Mouse (Mus musculus) hindbrain, embryonic 13.5 days (tissue): ENCODE results near the gene Smim20. TPM values are rescaled to one million over a fixed set of nuclear protein-coding genes. Genes with fewer than 3 reads are reported as not detected.

ENCODE experiments used
- ATAC-seq: fragments of 200-750 bp; cut with Nextera tagmentation; 2 replicates; pipeline ENCODE4 v1.8.0; 2017; ENCODE audit warnings: moderate TSS enrichment; ENCODE audit not compliant: low FRiP score
- H3K27ac ChIP-seq: fragments of 300-500 bp; sonication (generic); 2 replicates; pipeline ENCODE4 v1.5.1; 2015; ENCODE audit warnings: inconsistent platforms, mild to moderate bottlenecking, moderate library complexity
- H3K27me3 ChIP-seq: fragments of 300-500 bp; sonication (generic); 2 replicates; pipeline ENCODE4 v1.6.1; 2015; ENCODE audit warnings: mild to moderate bottlenecking, inconsistent platforms
- H3K36me3 ChIP-seq: fragments of 300-500 bp; sonication (generic); 2 replicates; pipeline ENCODE4 v1.6.1; 2015; ENCODE audit warnings: mild to moderate bottlenecking, inconsistent platforms
- H3K4me1 ChIP-seq: fragments of 300-500 bp; sonication (generic); replicated peaks from 2 replicates; pipeline ENCODE4 v1.6.1; 2015; ENCODE audit warnings: inconsistent platforms
- H3K4me2 ChIP-seq: fragments of 300-500 bp; sonication (generic); 2 replicates; pipeline ENCODE4 v1.6.1; 2015; ENCODE audit warnings: inconsistent platforms, mild to moderate bottlenecking, moderate library complexity
- H3K4me3 ChIP-seq: fragments of 300-500 bp; sonication (generic); 2 replicates; pipeline ENCODE4 v1.5.1; 2015; ENCODE audit warnings: mild to moderate bottlenecking, inconsistent platforms
- H3K9ac ChIP-seq: fragments of 300-500 bp; sonication (generic); 2 replicates; pipeline ENCODE4 v1.6.1; 2015; ENCODE audit warnings: mild to moderate bottlenecking, inconsistent platforms
- H3K9me3 ChIP-seq: fragments of 300-500 bp; sonication (generic); 2 replicates; pipeline ENCODE4 v1.6.1; 2016; ENCODE audit warnings: inconsistent platforms
- WGBS: fragments of 180-500 bp; shearing (Covaris S2); methylation state at CpG from one replicate; pipeline ENCODE4 v1.1.7; 2015; 5-methylcytosine and 5-hydroxymethylcytosine counted together
- polyA plus RNA-seq: library from polyadenylated mRNA; unstranded; fragments of >200 nt; fragmentation: Nextera tagmentation; extraction: Ambion mirVana; gene quantifications from 2 replicates; pipeline ENCODE4 v1.2.1, GENCODE M21; 2015

Smim20 gene
- polyA plus RNA-seq, 1 experiment from 2014 or later, result 76.6 TPM

GRCm38 (mm10) chr5:53317885-53318466, 51.1 kb downstream of the Smim20 start:
- Histone ChIP-seq H3K9ac (no peak overlapping the region), H3K27ac (no peak overlapping the region), H3K4me3 (no peak overlapping the region), H3K4me1 (no peaks in the 10 kb centered on the region), H3K9me3 (no peaks in the 10 kb centered on the region), H3K27me3 (no peaks in the 10 kb centered on the region), H3K36me3 (no peaks in the 10 kb centered on the region), H3K4me2 (no peak overlapping the region)
- 87% methylated on average over 7 of the region's 7 CpGs for WGBS
- no peak for ATAC-seq

GRCm38 (mm10) chr5:53320331-53320730, 53.4 kb downstream of the Smim20 start:
- no peaks in the 10 kb centered on the region for H3K36me3 ChIP-seq
- no peaks in the 10 kb centered on the region for H3K9me3 ChIP-seq
- peaks cover 15% of the 10 kb centered on the region; the same call in 1 of the 2 replicates for H3K4me1 ChIP-seq
- H3K4me2 ChIP-seq, result no peak overlapping the region
- H3K9ac ChIP-seq, result no peak overlapping the region
- H3K4me3 ChIP-seq, result no peak overlapping the region
- no peak for ATAC-seq
- 0 out of 2 replicates have a peak, but pooled peaks cover 4% of the 10 kb centered on the region for H3K27me3 ChIP-seq
- H3K27ac ChIP-seq, result no peak overlapping the region
- 46% methylated on average over 3 of the region's 3 CpGs for WGBS

GRCm38 (mm10) chr5:53321901-53322300, 55.0 kb downstream of the Smim20 start:
- H3K9ac ChIP-seq, result no peak overlapping the region
- H3K27me3 ChIP-seq, result 0 out of 2 replicates have a peak, but pooled peaks cover 4% of the 10 kb centered on the region
- 96% methylated on average over 9 of the region's 9 CpGs for WGBS
- peaks cover 28% of the 10 kb centered on the region for H3K4me1 ChIP-seq
- H3K9me3 ChIP-seq, result no peaks in the 10 kb centered on the region
- no peaks in the 10 kb centered on the region for H3K36me3 ChIP-seq
- H3K4me3 ChIP-seq, result no peak overlapping the region
- no peak overlapping the region for H3K27ac ChIP-seq
- no peak for ATAC-seq
- H3K4me2 ChIP-seq, result no peak overlapping the region

DNA sequence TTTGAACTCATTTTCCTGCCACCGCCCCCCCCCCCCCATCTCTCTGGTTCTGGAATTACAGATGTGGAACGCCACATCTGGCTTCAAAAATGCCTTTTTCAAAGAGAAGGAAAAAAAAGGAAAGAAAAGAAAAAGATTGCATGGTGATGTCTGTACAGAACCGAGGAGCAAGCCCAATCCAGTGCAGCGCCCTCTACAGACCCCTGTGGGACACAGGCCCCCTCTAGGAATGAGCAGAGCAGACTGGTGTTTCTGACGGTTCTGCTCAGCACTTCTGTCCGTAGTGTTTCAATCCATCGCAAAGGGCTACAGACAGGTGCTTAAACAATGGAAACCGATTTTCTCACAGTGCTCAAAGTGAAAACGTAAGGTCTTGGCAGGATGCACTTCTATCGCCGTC, 55.6 kb downstream of the Smim20 start:
- Histone ChIP-seq H3K4me3 (no peak overlapping the region), H3K4me1 (peaks cover 28% of the 10 kb centered on the region), H3K4me2 (no peak overlapping the region), H3K27ac (no peak overlapping the region), H3K9me3 (no peaks in the 10 kb centered on the region), H3K36me3 (no peaks in the 10 kb centered on the region), H3K9ac (no peak overlapping the region), H3K27me3 (0 out of 2 replicates have a peak, but pooled peaks cover 6% of the 10 kb centered on the region)
- ATAC-seq, result no peak
- 86% methylated on average over 11 of the region's 11 CpGs for WGBS

- Histone ChIP-seq H3K4me2 (no peak overlapping the region), H3K9ac (no peak overlapping the region), H3K4me3 (no peak overlapping the region), H3K36me3 (no peaks in the 10 kb centered on the region), H3K9me3 (no peaks in the 10 kb centered on the region), H3K27ac (no peak overlapping the region), H3K27me3 (0 out of 2 replicates have a peak, but pooled peaks cover 7% of the 10 kb centered on the region), H3K4me1 (peaks cover 28% of the 10 kb centered on the region)
- WGBS, result 72% methylated on average over 7 of the region's 7 CpGs
- ATAC-seq, result no peak
Observed at GRCm38 (mm10) chr5:53323121-53323520, 56.2 kb downstream of the Smim20 start.

DNA sequence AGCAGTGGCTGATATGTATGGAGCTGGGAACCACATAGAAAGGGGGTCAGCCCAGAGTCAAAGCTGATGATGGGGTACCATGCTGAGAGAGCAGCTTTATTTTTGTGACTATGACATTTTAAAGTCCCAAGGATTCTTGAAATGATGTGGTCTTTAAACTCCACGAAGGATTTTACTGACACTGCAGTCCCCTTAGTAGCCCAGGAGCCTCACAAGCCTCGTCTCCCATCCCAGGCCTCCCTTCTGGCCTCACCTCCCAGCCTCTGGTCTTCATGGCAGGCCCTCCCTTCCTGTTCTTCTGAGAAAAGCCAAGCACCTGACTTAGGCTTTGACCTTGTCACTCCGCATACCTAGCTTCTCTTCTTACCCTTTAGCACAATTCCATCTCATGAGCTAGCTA, 57.4 kb downstream of the Smim20 start:
- 71% methylated on average over 3 of the region's 3 CpGs for WGBS
- H3K4me1 ChIP-seq, result peaks cover 28% of the 10 kb centered on the region
- ATAC-seq, result no peak

DNA sequence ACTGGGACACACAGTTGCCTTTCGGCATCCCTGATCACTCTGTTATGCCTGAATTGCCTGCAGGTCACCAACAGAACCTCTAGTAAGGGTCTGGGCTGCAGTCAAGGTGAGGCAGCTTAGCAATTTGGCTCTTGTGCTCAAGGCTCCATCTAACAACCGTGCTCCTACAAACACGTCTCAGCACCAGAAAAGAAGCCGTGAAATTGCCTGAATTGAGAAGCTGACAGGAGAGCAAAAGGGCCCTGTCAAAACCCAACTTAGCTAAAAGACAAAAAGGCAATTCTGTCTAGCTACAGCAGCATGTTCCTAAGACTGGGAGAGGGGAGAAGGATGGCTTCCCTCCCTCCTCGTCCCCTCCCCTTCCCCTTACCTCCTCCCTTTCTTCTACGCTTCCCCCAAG, 57.9 kb downstream of the Smim20 start:
- Histone ChIP-seq H3K9ac (no peak overlapping the region), H3K4me1 (peaks cover 28% of the 10 kb centered on the region), H3K9me3 (no peaks in the 10 kb centered on the region), H3K4me3 (no peak overlapping the region), H3K4me2 (no peak overlapping the region), H3K27ac (no peak overlapping the region), H3K27me3 (0 out of 2 replicates have a peak, but pooled peaks cover 7% of the 10 kb centered on the region), H3K36me3 (no peaks in the 10 kb centered on the region)
- WGBS, result 16% methylated on average over 6 of the region's 6 CpGs
- ATAC-seq, result no peak

More for the DNA sequence above, 57.4 kb downstream of the Smim20 start:
- no peaks in the 10 kb centered on the region for H3K9me3 ChIP-seq
- H3K9ac ChIP-seq, result no peak overlapping the region
- H3K27ac ChIP-seq, result no peak overlapping the region
- 0 out of 2 replicates have a peak, but pooled peaks cover 7% of the 10 kb centered on the region for H3K27me3 ChIP-seq
- no peaks in the 10 kb centered on the region for H3K36me3 ChIP-seq
- no peak overlapping the region for H3K4me2 ChIP-seq
- H3K4me3 ChIP-seq, result no peak overlapping the region

GRCm38 (mm10) chr5:53326023-53326422, 59.1 kb downstream of the Smim20 start:
- 3% methylated on average over 8 of the region's 8 CpGs for WGBS
- Histone ChIP-seq H3K9ac (no peak overlapping the region), H3K36me3 (no peaks in the 10 kb centered on the region), H3K4me1 (peaks cover 28% of the 10 kb centered on the region), H3K27me3 (0 out of 2 replicates have a peak, but pooled peaks cover 7% of the 10 kb centered on the region), H3K4me3 (no peak overlapping the region), H3K27ac (no peak overlapping the region), H3K4me2 (peak overlapping the region; percentile 32), H3K9me3 (no peaks in the 10 kb centered on the region)
- peak; percentile 87 for ATAC-seq

DNA sequence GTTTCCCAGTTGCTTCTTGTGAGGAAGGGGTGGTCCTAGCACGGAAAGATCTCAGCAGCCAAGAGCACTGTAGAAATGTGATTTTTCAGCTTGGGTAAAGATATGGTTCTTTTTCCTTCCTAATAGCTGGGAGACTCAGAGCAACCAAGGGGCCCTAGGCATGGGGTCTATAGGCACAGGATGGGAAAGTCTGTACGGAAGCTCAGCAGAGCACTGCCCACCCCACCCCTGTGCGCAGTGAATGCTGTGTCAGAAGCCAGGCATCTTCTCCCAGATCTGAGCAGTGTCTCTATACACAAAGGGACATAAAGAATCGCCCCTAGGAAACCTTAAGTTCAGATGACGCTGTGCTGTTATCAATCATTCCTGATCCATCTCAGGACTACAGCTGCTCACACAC, 59.6 kb downstream of the Smim20 start:
- no peak overlapping the region for H3K27ac ChIP-seq
- peaks cover 28% of the 10 kb centered on the region for H3K4me1 ChIP-seq
- 58% methylated on average over 5 of the region's 5 CpGs for WGBS
- 0 out of 2 replicates have a peak overlapping the region, but pooled peaks have one; percentile 8 for H3K9ac ChIP-seq
- no peak overlapping the region for H3K4me3 ChIP-seq
- H3K4me2 ChIP-seq, result no peak overlapping the region
- H3K27me3 ChIP-seq, result 0 out of 2 replicates have a peak, but pooled peaks cover 8% of the 10 kb centered on the region
- H3K36me3 ChIP-seq, result no peaks in the 10 kb centered on the region
- H3K9me3 ChIP-seq, result no peaks in the 10 kb centered on the region
- ATAC-seq, result peak; percentile 65

Other genes with a start within 250 kb of the Smim20 start
- gene Slc34a2, start 229.0 kb upstream of the Smim20 start, polyA plus RNA-seq, result not detected in 2 replicates
- 4.4 and 5.2 TPM in 2 replicates for gene Sel1l3, start 53.2 kb upstream of the Smim20 start, polyA plus RNA-seq
- 38.1 and 39.9 TPM in 2 replicates for gene Rbpj, start 199.1 kb downstream of the Smim20 start, polyA plus RNA-seq